Mouse (Mus musculus) heart, embryonic 12.5 days (tissue): ENCODE results near the gene Rorc. TPM values are rescaled to one million over a fixed set of nuclear protein-coding genes. Genes with fewer than 3 reads are reported as not detected.

Experiments
- ATAC-seq: fragments of 200-750 bp; cut with Nextera tagmentation; 2 replicates; pipeline ENCODE4 v1.8.0; 2017; ENCODE audit warnings: moderate TSS enrichment, moderate library complexity; ENCODE audit not compliant: insufficient number of reproducible peaks, low FRiP score
- H3K27ac ChIP-seq: fragments of 300-500 bp; sonication (generic); 2 replicates; pipeline ENCODE4 v1.5.1; 2016; ENCODE audit warnings: mild to moderate bottlenecking, moderate library complexity; ENCODE audit not compliant: poor library complexity, severe bottlenecking
- H3K27me3 ChIP-seq: fragments of 300-500 bp; sonication (generic); replicated peaks from 2 replicates; pipeline ENCODE4 v1.6.1; 2016; ENCODE audit warnings: mild to moderate bottlenecking, moderate library complexity
- H3K36me3 ChIP-seq: fragments of 300-500 bp; sonication (generic); 2 replicates; pipeline ENCODE4 v1.6.1; 2016; ENCODE audit warnings: mild to moderate bottlenecking, moderate library complexity
- H3K4me1 ChIP-seq: fragments of 300-500 bp; sonication (generic); replicated peaks from 2 replicates; pipeline ENCODE4 v1.6.1; 2016; ENCODE audit warnings: mild to moderate bottlenecking
- H3K4me2 ChIP-seq: fragments of 300-500 bp; sonication (generic); 2 replicates; pipeline ENCODE4 v1.6.1; 2016; ENCODE audit warnings: mild to moderate bottlenecking, moderate library complexity
- H3K4me3 ChIP-seq: fragments of 300-500 bp; sonication (generic); 2 replicates; pipeline ENCODE4 v1.5.1; 2016; ENCODE audit warnings: mild to moderate bottlenecking
- H3K9ac ChIP-seq: fragments of 300-500 bp; sonication (generic); 2 replicates; pipeline ENCODE4 v1.6.1; 2016; ENCODE audit warnings: mild to moderate bottlenecking, moderate library complexity
- H3K9me3 ChIP-seq: fragments of 300-500 bp; sonication (generic); replicated peaks from 2 replicates; pipeline ENCODE4 v1.6.1; 2016; ENCODE audit warnings: mild to moderate bottlenecking, moderate library complexity
- WGBS: fragments of 180-500 bp; shearing (Covaris S2); methylation state at CpG from one replicate; pipeline ENCODE4 v1.1.7; 2016; 5-methylcytosine and 5-hydroxymethylcytosine counted together
- polyA plus RNA-seq: library from polyadenylated mRNA; unstranded; fragments of >200 nt; fragmentation: Nextera tagmentation; extraction: Ambion mirVana; gene quantifications from 2 replicates; pipeline ENCODE4 v1.2.1, GENCODE M21; 2016

The Rorc gene
- polyA plus RNA-seq, 1 experiment from 2014 or later: 1.5 TPM

GRCm38 (mm10) chr3:94375146-94375545, 2.6 kb downstream of the Rorc start:
- H3K36me3 ChIP-seq: no peaks in the 10 kb centered on the region
- 72% methylated on average over 2 of the region's 2 CpGs for WGBS
- no peak overlapping the region for H3K4me2 ChIP-seq
- no peak for ATAC-seq
- no peak overlapping the region for H3K4me3 ChIP-seq
- H3K9ac ChIP-seq: no peak overlapping the region
- H3K27me3 ChIP-seq: peaks cover 43% of the 10 kb centered on the region
- H3K9me3 ChIP-seq: no peaks in the 10 kb centered on the region
- H3K4me1 ChIP-seq: peaks cover 45% of the 10 kb centered on the region
- H3K27ac ChIP-seq: no peak overlapping the region

- Histone ChIP-seq H3K27me3 (peaks cover 43% of the 10 kb centered on the region), H3K9ac (no peak overlapping the region), H3K9me3 (no peaks in the 10 kb centered on the region), H3K4me2 (no peak overlapping the region), H3K4me1 (peaks cover 49% of the 10 kb centered on the region), H3K4me3 (no peak overlapping the region), H3K27ac (no peak overlapping the region), H3K36me3 (no peaks in the 10 kb centered on the region)
- ATAC-seq: no peak
- 37% methylated on average over 5 of the region's 5 CpGs for WGBS
Observed at GRCm38 (mm10) chr3:94375861-94376260, 3.3 kb downstream of the Rorc start.

GRCm38 (mm10) chr3:94377028-94377923, 4.7 kb downstream of the Rorc start:
- ATAC-seq: no peak
- no peak overlapping the region for H3K4me3 ChIP-seq
- H3K27ac ChIP-seq: no peak overlapping the region
- no peaks in the 10 kb centered on the region for H3K9me3 ChIP-seq
- WGBS: 12% methylated on average over 13 of the region's 13 CpGs
- H3K4me2 ChIP-seq: no peak overlapping the region
- H3K9ac ChIP-seq: no peak overlapping the region
- peaks cover 39% of the 10 kb centered on the region for H3K4me1 ChIP-seq
- H3K36me3 ChIP-seq: no peaks in the 10 kb centered on the region
- H3K27me3 ChIP-seq: peaks cover 43% of the 10 kb centered on the region

- Histone ChIP-seq H3K9me3 (no peaks in the 10 kb centered on the region), H3K9ac (no peak overlapping the region), H3K4me1 (peaks cover 16% of the 10 kb centered on the region), H3K27ac (no peak overlapping the region), H3K4me3 (no peak overlapping the region), H3K36me3 (no peaks in the 10 kb centered on the region), H3K4me2 (no peak overlapping the region), H3K27me3 (peaks cover 25% of the 10 kb centered on the region)
- WGBS: 18% methylated on average over 9 of the region's 9 CpGs
- no peak; the same call in 1 of the 2 replicates for ATAC-seq
Observed at GRCm38 (mm10) chr3:94379831-94380510, 7.4 kb downstream of the Rorc start.

GRCm38 (mm10) chr3:94382308-94382707, 9.7 kb downstream of the Rorc start:
- 61% methylated on average over 5 of the region's 5 CpGs for WGBS
- Histone ChIP-seq H3K27me3 (0 out of 2 replicates have a peak, but pooled peaks cover 11% of the 10 kb centered on the region), H3K4me1 (peaks cover 11% of the 10 kb centered on the region), H3K36me3 (no peaks in the 10 kb centered on the region), H3K4me2 (no peak overlapping the region), H3K4me3 (no peak overlapping the region), H3K27ac (no peak overlapping the region), H3K9ac (no peak overlapping the region), H3K9me3 (no peaks in the 10 kb centered on the region)
- no peak for ATAC-seq

- no peaks in the 10 kb centered on the region for H3K36me3 ChIP-seq
- peaks cover 6% of the 10 kb centered on the region for H3K27me3 ChIP-seq
- H3K4me2 ChIP-seq: no peak overlapping the region
- H3K27ac ChIP-seq: no peak overlapping the region
- WGBS: 62% methylated on average over 3 of the region's 3 CpGs
- no peak for ATAC-seq
- no peak overlapping the region for H3K4me3 ChIP-seq
- no peak overlapping the region for H3K9ac ChIP-seq
- no peaks in the 10 kb centered on the region for H3K9me3 ChIP-seq
- peaks cover 10% of the 10 kb centered on the region for H3K4me1 ChIP-seq
Observed at GRCm38 (mm10) chr3:94383476-94383875, 10.9 kb downstream of the Rorc start.

GRCm38 (mm10) chr3:94386671-94387070, 14.1 kb downstream of the Rorc start:
- H3K36me3 ChIP-seq: no peaks in the 10 kb centered on the region
- no peak overlapping the region for H3K4me2 ChIP-seq
- no peak overlapping the region for H3K9ac ChIP-seq
- no peaks in the 10 kb centered on the region for H3K4me1 ChIP-seq
- H3K27ac ChIP-seq: no peak overlapping the region
- ATAC-seq: no peak
- H3K4me3 ChIP-seq: no peak overlapping the region
- 56% methylated on average over 4 of the region's 4 CpGs for WGBS
- H3K9me3 ChIP-seq: no peaks in the 10 kb centered on the region
- H3K27me3 ChIP-seq: peaks cover 9% of the 10 kb centered on the region

- 86% methylated on average over 10 of the region's 10 CpGs for WGBS
- no peak for ATAC-seq
- no peak overlapping the region for H3K4me3 ChIP-seq
- H3K9me3 ChIP-seq: no peaks in the 10 kb centered on the region
- no peaks in the 10 kb centered on the region for H3K4me1 ChIP-seq
- H3K9ac ChIP-seq: no peak overlapping the region
- no peak overlapping the region for H3K27ac ChIP-seq
- H3K4me2 ChIP-seq: no peak overlapping the region
- H3K36me3 ChIP-seq: no peaks in the 10 kb centered on the region
- peaks cover 9% of the 10 kb centered on the region for H3K27me3 ChIP-seq
Observed at GRCm38 (mm10) chr3:94387391-94387790, 14.8 kb downstream of the Rorc start.

GRCm38 (mm10) chr3:94388047-94388446, 15.5 kb downstream of the Rorc start:
- Histone ChIP-seq H3K9me3 (no peaks in the 10 kb centered on the region), H3K4me2 (no peak overlapping the region), H3K27ac (no peak overlapping the region), H3K4me3 (no peak overlapping the region), H3K4me1 (no peaks in the 10 kb centered on the region), H3K9ac (no peak overlapping the region), H3K27me3 (peaks cover 9% of the 10 kb centered on the region), H3K36me3 (no peaks in the 10 kb centered on the region)
- no peak for ATAC-seq
- WGBS: 58% methylated on average over 5 of the region's 5 CpGs

GRCm38 (mm10) chr3:94389420-94389819, 16.8 kb downstream of the Rorc start:
- H3K9ac ChIP-seq: no peak overlapping the region
- ATAC-seq: no peak
- H3K27me3 ChIP-seq: peaks cover 9% of the 10 kb centered on the region
- H3K36me3 ChIP-seq: no peaks in the 10 kb centered on the region
- H3K27ac ChIP-seq: no peak overlapping the region
- no peaks in the 10 kb centered on the region for H3K9me3 ChIP-seq
- H3K4me3 ChIP-seq: no peak overlapping the region
- H3K4me1 ChIP-seq: no peaks in the 10 kb centered on the region
- H3K4me2 ChIP-seq: no peak overlapping the region
- 93% methylated on average over 16 of the region's 16 CpGs for WGBS

- ATAC-seq: no peak
- no peaks in the 10 kb centered on the region for H3K4me1 ChIP-seq
- no peaks in the 10 kb centered on the region for H3K9me3 ChIP-seq
- H3K27me3 ChIP-seq: peaks cover 15% of the 10 kb centered on the region
- no peak overlapping the region for H3K4me3 ChIP-seq
- no peak overlapping the region for H3K4me2 ChIP-seq
- WGBS: 80% methylated on average over 5 of the region's 5 CpGs
- no peak overlapping the region for H3K9ac ChIP-seq
- H3K27ac ChIP-seq: no peak overlapping the region
- no peaks in the 10 kb centered on the region for H3K36me3 ChIP-seq
Observed at GRCm38 (mm10) chr3:94391001-94391400, 18.4 kb downstream of the Rorc start.
